Mouse (Mus musculus): ENCODE results near the gene Wnk4. TPM values are rescaled to one million over a fixed set of nuclear protein-coding genes. Genes with fewer than 3 reads are reported as not detected.

Gene Wnk4
- polyA plus RNA-seq, 1 experiment from 2014 or later = 21.9 TPM

GRCm38 (mm10) chr11:101275309-101275708 lies 14.9 kb downstream of the Wnk4 start:
- Histone ChIP-seq H3K27me3 (ENCODE audit: control insufficient read depth, insufficient read depth, low read length) (no peaks in the 10 kb centered on the region), H3K27ac (ENCODE audit: low read length) (no peak overlapping the region), H3K4me3 (ENCODE audit: low read depth, low read length) (no peak overlapping the region), H3K4me2 (replicated peaks; ENCODE audit: low read depth, low read length) (no peak overlapping the region), H3K4me1 (ENCODE audit: control insufficient read depth, insufficient read depth, low read length) (peaks cover 15% of the 10 kb centered on the region), H3K36me3 (ENCODE audit: control insufficient read depth, insufficient read depth, low read length) (peaks cover 2% of the 10 kb centered on the region; the same call in 1 of the 2 replicates), H3K9me3 (ENCODE audit: control insufficient read depth, low read depth, low read length) (no peaks in the 10 kb centered on the region), H3K9ac (replicated peaks; ENCODE audit: low read depth, low read length) (no peak overlapping the region)
- no peak for ATAC-seq (ENCODE audit: insufficient number of reproducible peaks, insufficient read depth, low FRiP score, low read depth)
- WGBS = 74% methylated on average over 4 of the region's 4 CpGs

GRCm38 (mm10) chr11:101276319-101277070 lies 16.1 kb downstream of the Wnk4 start:
- Histone ChIP-seq H3K4me1 (ENCODE audit: control insufficient read depth, insufficient read depth, low read length) (peaks cover 15% of the 10 kb centered on the region), H3K4me3 (ENCODE audit: low read depth, low read length) (no peak overlapping the region), H3K27me3 (ENCODE audit: control insufficient read depth, insufficient read depth, low read length) (no peaks in the 10 kb centered on the region), H3K9me3 (ENCODE audit: control insufficient read depth, low read depth, low read length) (no peaks in the 10 kb centered on the region), H3K4me2 (replicated peaks; ENCODE audit: low read depth, low read length) (0 out of 2 replicates have a peak overlapping the region, but pooled peaks have one; percentile 6), H3K36me3 (ENCODE audit: control insufficient read depth, insufficient read depth, low read length) (peaks cover 2% of the 10 kb centered on the region; the same call in 1 of the 2 replicates), H3K27ac (ENCODE audit: low read length) (no peak overlapping the region), H3K9ac (replicated peaks; ENCODE audit: low read depth, low read length) (no peak overlapping the region)
- 35% methylated on average over 27 of the region's 27 CpGs for WGBS
- ATAC-seq (ENCODE audit: insufficient number of reproducible peaks, insufficient read depth, low FRiP score, low read depth) = no peak

GRCm38 (mm10) chr11:101277381-101278222 lies 17.2 kb downstream of the Wnk4 start:
- H3K36me3 ChIP-seq (ENCODE audit: control insufficient read depth, insufficient read depth, low read length) = peaks cover 2% of the 10 kb centered on the region; the same call in 1 of the 2 replicates
- ATAC-seq (ENCODE audit: insufficient number of reproducible peaks, insufficient read depth, low FRiP score, low read depth) = no peak
- peaks cover 15% of the 10 kb centered on the region for H3K4me1 ChIP-seq (ENCODE audit: control insufficient read depth, insufficient read depth, low read length)
- H3K4me2 ChIP-seq (replicated peaks; ENCODE audit: low read depth, low read length) = peak overlapping the region; percentile 95
- no peaks in the 10 kb centered on the region for H3K27me3 ChIP-seq (ENCODE audit: control insufficient read depth, insufficient read depth, low read length)
- peak overlapping the region; percentile 70 for H3K4me3 ChIP-seq (ENCODE audit: low read depth, low read length)
- 57% methylated on average over 12 of the region's 12 CpGs for WGBS
- no peaks in the 10 kb centered on the region for H3K9me3 ChIP-seq (ENCODE audit: control insufficient read depth, low read depth, low read length)
- peak overlapping the region; percentile 62 for H3K27ac ChIP-seq (ENCODE audit: low read length)
- H3K9ac ChIP-seq (replicated peaks; ENCODE audit: low read depth, low read length) = peak overlapping the region; percentile 45; the same call in 1 of the 2 replicates

GRCm38 (mm10) chr11:101278223-101279192 lies 18.1 kb downstream of the Wnk4 start, which contains the start of the genes Cntd1 and Coa3:
TSS of gene Cntd1 (plus strand) at chr11:101279012.
TSS of gene Coa3 (minus strand) at chr11:101279114.
- Histone ChIP-seq H3K36me3 (ENCODE audit: control insufficient read depth, insufficient read depth, low read length) (peaks cover 2% of the 10 kb centered on the region; the same call in 1 of the 2 replicates), H3K27ac (ENCODE audit: low read length) (peak within 1 kb of the TSS; percentile 62), H3K9me3 (ENCODE audit: control insufficient read depth, low read depth, low read length) (no peaks in the 10 kb centered on the region), H3K4me2 (replicated peaks; ENCODE audit: low read depth, low read length) (peak within 1 kb of the TSS; percentile 95), H3K4me3 (ENCODE audit: low read depth, low read length) (peak within 1 kb of the TSS; percentile 70), H3K9ac (replicated peaks; ENCODE audit: low read depth, low read length) (peak within 1 kb of the TSS; percentile 45), H3K4me1 (ENCODE audit: control insufficient read depth, insufficient read depth, low read length) (peaks cover 17% of the 10 kb centered on the region), H3K27me3 (ENCODE audit: control insufficient read depth, insufficient read depth, low read length) (no peaks in the 10 kb centered on the region)
- WGBS = 6% methylated on average over 45 of the region's 45 CpGs
- peak; percentile 94 for ATAC-seq (ENCODE audit: insufficient number of reproducible peaks, insufficient read depth, low FRiP score, low read depth)

- H3K4me1 ChIP-seq (ENCODE audit: control insufficient read depth, insufficient read depth, low read length) = peaks cover 17% of the 10 kb centered on the region
- H3K36me3 ChIP-seq (ENCODE audit: control insufficient read depth, insufficient read depth, low read length) = peaks cover 2% of the 10 kb centered on the region; the same call in 1 of the 2 replicates
- no peaks in the 10 kb centered on the region for H3K9me3 ChIP-seq (ENCODE audit: control insufficient read depth, low read depth, low read length)
- peak overlapping the region; percentile 70; the same call in 1 of the 2 replicates for H3K4me3 ChIP-seq (ENCODE audit: low read depth, low read length)
- H3K4me2 ChIP-seq (replicated peaks; ENCODE audit: low read depth, low read length) = peak overlapping the region; percentile 95
- no peaks in the 10 kb centered on the region for H3K27me3 ChIP-seq (ENCODE audit: control insufficient read depth, insufficient read depth, low read length)
- no peak for ATAC-seq (ENCODE audit: insufficient number of reproducible peaks, insufficient read depth, low FRiP score, low read depth)
- WGBS = 55% methylated on average over 14 of the region's 14 CpGs
- H3K27ac ChIP-seq (ENCODE audit: low read length) = no peak overlapping the region
- no peak overlapping the region for H3K9ac ChIP-seq (replicated peaks; ENCODE audit: low read depth, low read length)
These were observed 18.8 kb downstream of the Wnk4 start for GRCm38 (mm10) chr11:101279193-101279569.

GRCm38 (mm10) chr11:101280837-101281236 lies 20.5 kb downstream of the Wnk4 start:
- peaks cover 2% of the 10 kb centered on the region; the same call in 1 of the 2 replicates for H3K36me3 ChIP-seq (ENCODE audit: control insufficient read depth, insufficient read depth, low read length)
- H3K9ac ChIP-seq (replicated peaks; ENCODE audit: low read depth, low read length) = no peak overlapping the region
- no peak overlapping the region for H3K4me2 ChIP-seq (replicated peaks; ENCODE audit: low read depth, low read length)
- WGBS = 47% methylated on average over 7 of the region's 7 CpGs
- no peaks in the 10 kb centered on the region for H3K9me3 ChIP-seq (ENCODE audit: control insufficient read depth, low read depth, low read length)
- ATAC-seq (ENCODE audit: insufficient number of reproducible peaks, insufficient read depth, low FRiP score, low read depth) = no peak
- no peaks in the 10 kb centered on the region for H3K27me3 ChIP-seq (ENCODE audit: control insufficient read depth, insufficient read depth, low read length)
- H3K4me1 ChIP-seq (ENCODE audit: control insufficient read depth, insufficient read depth, low read length) = peaks cover 17% of the 10 kb centered on the region
- no peak overlapping the region for H3K4me3 ChIP-seq (ENCODE audit: low read depth, low read length)
- no peak overlapping the region for H3K27ac ChIP-seq (ENCODE audit: low read length)

- Histone ChIP-seq H3K27me3 (ENCODE audit: control insufficient read depth, insufficient read depth, low read length) (no peaks in the 10 kb centered on the region), H3K4me3 (ENCODE audit: low read depth, low read length) (no peak overlapping the region), H3K36me3 (ENCODE audit: control insufficient read depth, insufficient read depth, low read length) (no peaks in the 10 kb centered on the region), H3K4me1 (ENCODE audit: control insufficient read depth, insufficient read depth, low read length) (peaks cover 6% of the 10 kb centered on the region), H3K9ac (replicated peaks; ENCODE audit: low read depth, low read length) (no peak overlapping the region), H3K9me3 (ENCODE audit: control insufficient read depth, low read depth, low read length) (no peaks in the 10 kb centered on the region), H3K4me2 (replicated peaks; ENCODE audit: low read depth, low read length) (no peak overlapping the region), H3K27ac (ENCODE audit: low read length) (no peak overlapping the region)
- 37% methylated on average over 5 of the region's 5 CpGs for WGBS
- no peak for ATAC-seq (ENCODE audit: insufficient number of reproducible peaks, insufficient read depth, low FRiP score, low read depth)
These were observed 22.5 kb downstream of the Wnk4 start for GRCm38 (mm10) chr11:101282896-101283295.
